Mouse (Mus musculus) CH12.LX (cell line): ENCODE measurements at regions not wholly inside any gene's neighbourhood (a gene's known extent, or its start where the extent isn't known, plus 50 kb on each side); places are given as distances from the start of the nearest gene placed in this dataset.

Source experiments
- DNase-seq: peaks from one replicate; pipeline ENCODE4 v3.0.0-alpha.2; 2013; ENCODE audit errors: extremely low read depth
- H3K27ac ChIP-seq: 2 replicates; pipeline ENCODE4 v1.5.1; 2012; ENCODE audit warnings: low read depth, mild to moderate bottlenecking, control low read depth, moderate library complexity; ENCODE audit not compliant: insufficient read depth
- H3K27me3 ChIP-seq: replicated peaks from 2 replicates; pipeline ENCODE3; 2012; ENCODE audit warnings: inconsistent platforms
- H3K36me3 ChIP-seq, 2 experiments: replicated peaks in 1 of 2; 2 replicates each; pipeline versions ENCODE3 to v1.6.1; 2012; ENCODE audit warnings: inconsistent platforms in 1 of 2, low read length in 1 of 2, mild to moderate bottlenecking in 1 of 2, mixed read lengths in 1 of 2, moderate library complexity in 1 of 2; ENCODE audit not compliant: control insufficient read depth in 1 of 2, insufficient read depth in 1 of 2
- H3K4me1 ChIP-seq, 2 experiments: 2 replicates each; pipeline ENCODE4 v1.6.1; 2012; ENCODE audit warnings: inconsistent platforms in 1 of 2, moderate library complexity in 1 of 2; ENCODE audit not compliant: insufficient read depth in 2 of 2, control insufficient read depth in 1 of 2
- H3K4me2 ChIP-seq: 2 replicates; pipeline ENCODE4 v1.6.1; 2012; ENCODE audit warnings: low read depth, mild to moderate bottlenecking, control low read depth; ENCODE audit not compliant: poor library complexity, insufficient read depth, severe bottlenecking
- H3K4me3 ChIP-seq, 3 experiments: fragments of 150-350 bp in 1 of 3; sonication (generic) in 1 of 3; replicated peaks in 1 of 3; 2 replicates each; pipeline versions ENCODE3 to v1.5.1; 2011 to 2012; ENCODE audit warnings: low read depth in 2 of 3, low read length in 2 of 3, mild to moderate bottlenecking in 2 of 3, moderate library complexity in 2 of 3, control low read depth in 1 of 3, improper control_type of control experiment in 1 of 3, inconsistent platforms in 1 of 3, mixed read lengths in 1 of 3; ENCODE audit not compliant: poor library complexity in 1 of 3
- H3K79me2 ChIP-seq: replicated peaks from 2 replicates; pipeline ENCODE4 v1.6.1; 2012; ENCODE audit warnings: mild to moderate bottlenecking, moderate library complexity; ENCODE audit not compliant: control insufficient read depth, poor library complexity, insufficient read depth, severe bottlenecking; ENCODE audit errors: extremely low read depth
- H3K9ac ChIP-seq: 2 replicates; pipeline ENCODE4 v1.6.1; 2012; ENCODE audit warnings: low read depth, mild to moderate bottlenecking, control low read depth, moderate library complexity; ENCODE audit not compliant: insufficient read depth
- H3K9me3 ChIP-seq: replicated peaks from 2 replicates; pipeline ENCODE3; 2012; ENCODE audit warnings: low read length, inconsistent platforms, mixed read lengths
- BHLHE40 ChIP-seq: IDR thresholded peaks from 2 replicates; pipeline ENCODE4 v1.6.1; 2011; ENCODE audit warnings: mild to moderate bottlenecking, low read depth, low read length, improper control_type of control experiment
- CHD2 ChIP-seq: IDR thresholded peaks from 2 replicates; pipeline ENCODE4 v1.6.1; 2011; ENCODE audit warnings: low read length, improper control_type of control experiment
- E2F4 ChIP-seq: IDR thresholded peaks from 2 replicates; pipeline ENCODE4 v1.6.1; 2011; ENCODE audit warnings: low read depth, low read length, improper control_type of control experiment; ENCODE audit not compliant: insufficient replicate concordance
- EP300 ChIP-seq: IDR thresholded peaks from 2 replicates; pipeline ENCODE4 v1.6.1; 2011; ENCODE audit warnings: low read length, improper control_type of control experiment
- ETS1 ChIP-seq: conservative IDR thresholded peaks from 2 replicates; pipeline ENCODE4 v1.6.1; 2012; ENCODE audit warnings: low read depth, mild to moderate bottlenecking, inconsistent platforms, low read length, improper control_type of control experiment, moderate library complexity
- JUN ChIP-seq: IDR thresholded peaks from 2 replicates; pipeline ENCODE4 v1.6.1; 2011; ENCODE audit warnings: low read depth, mild to moderate bottlenecking, low read length, improper control_type of control experiment, moderate library complexity; ENCODE audit not compliant: insufficient read depth
- KAT2A ChIP-seq: IDR thresholded peaks from 2 replicates; pipeline ENCODE4 v1.6.1; 2012; ENCODE audit warnings: low read length, improper control_type of control experiment, inconsistent platforms; ENCODE audit not compliant: insufficient replicate concordance
- MAZ ChIP-seq: IDR thresholded peaks from 2 replicates; pipeline ENCODE4 v1.6.1; 2012; ENCODE audit warnings: low read depth, mild to moderate bottlenecking, inconsistent platforms, low read length, improper control_type of control experiment, moderate library complexity
- MEF2A ChIP-seq: IDR thresholded peaks from 2 replicates; pipeline ENCODE4 v1.6.1; 2014; ENCODE audit warnings: low read depth, mild to moderate bottlenecking, inconsistent platforms, low read length, improper control_type of control experiment, borderline replicate concordance
- MXI1 ChIP-seq: IDR thresholded peaks from 2 replicates; pipeline ENCODE4 v1.6.1; 2011; ENCODE audit warnings: mild to moderate bottlenecking, low read depth, low read length, improper control_type of control experiment
- MYC ChIP-seq: IDR thresholded peaks from 2 replicates; pipeline ENCODE4 v1.6.1; 2011; ENCODE audit warnings: low read depth, mild to moderate bottlenecking, improper control_type of control experiment, low read length
- NELFE ChIP-seq: IDR thresholded peaks from 2 replicates; pipeline ENCODE4 v1.6.1; 2011; ENCODE audit warnings: low read depth, low read length, improper control_type of control experiment
- NRF1 ChIP-seq: IDR thresholded peaks from 2 replicates; pipeline ENCODE4 v1.6.1; 2014; ENCODE audit warnings: low read depth, mild to moderate bottlenecking, inconsistent platforms, low read length, improper control_type of control experiment, moderate library complexity
- POLR2A ChIP-seq: IDR thresholded peaks from 2 replicates; pipeline ENCODE4 v1.6.1; 2011; ENCODE audit warnings: low read depth, mild to moderate bottlenecking, improper control_type of control experiment, low read length
- POLR2AphosphoS2 ChIP-seq: IDR thresholded peaks from 2 replicates; pipeline ENCODE4 v1.6.1; 2011; ENCODE audit warnings: low read depth, low read length, improper control_type of control experiment
- RAD21 ChIP-seq: IDR thresholded peaks from 2 replicates; pipeline ENCODE4 v1.6.1; 2011; ENCODE audit warnings: low read depth, mild to moderate bottlenecking, low read length, improper control_type of control experiment, moderate library complexity
- RCOR1 ChIP-seq: conservative IDR thresholded peaks from 2 replicates; pipeline ENCODE4 v1.6.1; 2012; ENCODE audit warnings: low read depth, mild to moderate bottlenecking, inconsistent platforms, low read length, improper control_type of control experiment
- SIN3A ChIP-seq: IDR thresholded peaks from 2 replicates; pipeline ENCODE4 v1.6.1; 2012; ENCODE audit warnings: low read length, improper control_type of control experiment, inconsistent platforms
- TCF12 ChIP-seq: IDR thresholded peaks from 2 replicates; pipeline ENCODE4 v1.6.1; 2014; ENCODE audit warnings: low read depth, mild to moderate bottlenecking, inconsistent platforms, low read length, improper control_type of control experiment
- UBTF ChIP-seq: IDR thresholded peaks from 2 replicates; pipeline ENCODE4 v1.6.1; 2012; ENCODE audit warnings: low read depth, mild to moderate bottlenecking, inconsistent platforms, low read length, improper control_type of control experiment, moderate library complexity
- USF1 ChIP-seq: IDR thresholded peaks from 2 replicates; pipeline ENCODE4 v1.6.1; 2014; ENCODE audit warnings: low read depth, mild to moderate bottlenecking, inconsistent platforms, low read length, improper control_type of control experiment
- USF2 ChIP-seq: conservative IDR thresholded peaks from 2 replicates; pipeline ENCODE4 v1.6.1; 2011; ENCODE audit warnings: low read depth, low read length, improper control_type of control experiment
- ZC3H11A ChIP-seq: IDR thresholded peaks from 2 replicates; pipeline ENCODE4 v1.6.1; 2012; ENCODE audit warnings: low read depth, mild to moderate bottlenecking, inconsistent platforms, low read length, improper control_type of control experiment
- ZMIZ1 ChIP-seq: IDR thresholded peaks from 2 replicates; pipeline ENCODE4 v1.6.1; 2012; ENCODE audit warnings: low read depth, mild to moderate bottlenecking, inconsistent platforms, low read length, improper control_type of control experiment
- ZNF384 ChIP-seq: IDR thresholded peaks from 2 replicates; pipeline ENCODE4 v1.6.1; 2012; ENCODE audit warnings: low read depth, low read length, improper control_type of control experiment, inconsistent platforms
- dilution Hi-C: fragments of 300-500 bp; cut with MboI; formaldehyde crosslinking; loops from 2 replicates; pipeline ENCODE4 v1.14.3; 2020; ENCODE audit warnings: low sequenced_read_pairs; ENCODE audit not compliant: extremely low pct_unique_long_range_greater_than_20kb, extremely low pct_ligation_motif_present
- in situ Hi-C: fragments of 300-500 bp; cut with MboI; formaldehyde crosslinking; loops from 3 replicates; pipeline ENCODE4 v1.14.3; 2019; ENCODE audit warnings: low sequenced_read_pairs, low pct_ligation_motif_present, low pct_unique_long_range_greater_than_20kb, mixed read lengths

GRCm38 (mm10) chr3:78648115-78648514 is 638.2 kb downstream of the Rapgef2 start:
- no peak for DNase-seq
- Histone ChIP-seq H3K9ac (no peak overlapping the region), H3K9me3 (peaks cover 16% of the 10 kb centered on the region), H3K36me3 (no peaks in the 10 kb centered on the region), H3K79me2 (no peaks in the 10 kb centered on the region), H3K4me3 (no peak overlapping the region), H3K4me2 (no peak overlapping the region), H3K27me3 (no peaks in the 10 kb centered on the region), H3K27ac (no peak overlapping the region), H3K4me1 (no peaks in the 10 kb centered on the region)
- in situ Hi-C loops (no loop called here), dilution Hi-C loops (no loop called here)
- TF ChIP-seq RAD21 (no peak), CHD2 (no peak), KAT2A (no peak), POLR2A (no peak), EP300 (no peak), E2F4 (no peak), ZC3H11A (no peak), RCOR1 (no peak), ZMIZ1 (no peak), ZNF384 (no peak), BHLHE40 (no peak), USF1 (no peak), UBTF (no peak), NRF1 (no peak), SIN3A (no peak), TCF12 (no peak), ETS1 (no peak), MEF2A (no peak)
- TF ChIP-seq, all 38 proteins: peak for 0

DNA sequence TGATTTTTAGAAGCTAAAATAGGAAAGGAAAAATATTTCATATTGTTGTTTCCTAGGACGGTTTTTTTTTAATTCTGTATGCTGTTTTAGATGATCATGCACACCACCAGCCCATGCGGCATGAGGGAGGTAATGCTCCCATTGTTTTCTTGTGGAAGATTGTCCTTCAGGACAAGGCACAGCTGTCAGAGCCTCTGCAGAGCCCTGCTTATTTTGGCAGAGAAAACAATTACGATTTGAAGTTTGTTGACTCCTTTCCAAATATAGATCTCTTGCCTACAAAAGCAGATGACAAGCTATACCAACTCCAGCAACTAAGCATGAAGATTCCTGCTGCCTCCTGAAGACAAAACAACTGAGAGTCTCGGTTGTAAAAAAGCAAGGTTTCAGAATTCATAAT is 650.9 kb downstream of the Rapgef2 start:
- H3K27ac ChIP-seq, result no peak overlapping the region
- no peaks in the 10 kb centered on the region for H3K36me3 ChIP-seq
- no peak overlapping the region for H3K4me3 ChIP-seq
- H3K4me1 ChIP-seq, result no peaks in the 10 kb centered on the region
- TF ChIP-seq POLR2AphosphoS2 (no peak), ZNF384 (no peak), MAZ (no peak), ETS1 (no peak), MXI1 (no peak), TCF12 (no peak), BHLHE40 (no peak), NELFE (no peak), JUN (no peak), EP300 (no peak), USF2 (no peak), ZC3H11A (no peak), MYC (no peak), NRF1 (no peak)
- no peak overlapping the region for H3K9ac ChIP-seq
- in situ Hi-C loops (no loop called here), dilution Hi-C loops (no loop called here)
- H3K4me2 ChIP-seq, result no peak overlapping the region
- H3K27me3 ChIP-seq, result no peaks in the 10 kb centered on the region
- no peaks in the 10 kb centered on the region for H3K79me2 ChIP-seq
- DNase-seq, result no peak
- H3K9me3 ChIP-seq, result peaks cover 31% of the 10 kb centered on the region
